Mouse (Mus musculus): Measurements from ENCODE around the gene Trak2.
"Not testable (repeated sequence)": the region's sequence is repeated elsewhere in the genome, so short reads cannot be mapped to it uniquely, and the experiment has no call there.

Trak2 gene

DNA sequence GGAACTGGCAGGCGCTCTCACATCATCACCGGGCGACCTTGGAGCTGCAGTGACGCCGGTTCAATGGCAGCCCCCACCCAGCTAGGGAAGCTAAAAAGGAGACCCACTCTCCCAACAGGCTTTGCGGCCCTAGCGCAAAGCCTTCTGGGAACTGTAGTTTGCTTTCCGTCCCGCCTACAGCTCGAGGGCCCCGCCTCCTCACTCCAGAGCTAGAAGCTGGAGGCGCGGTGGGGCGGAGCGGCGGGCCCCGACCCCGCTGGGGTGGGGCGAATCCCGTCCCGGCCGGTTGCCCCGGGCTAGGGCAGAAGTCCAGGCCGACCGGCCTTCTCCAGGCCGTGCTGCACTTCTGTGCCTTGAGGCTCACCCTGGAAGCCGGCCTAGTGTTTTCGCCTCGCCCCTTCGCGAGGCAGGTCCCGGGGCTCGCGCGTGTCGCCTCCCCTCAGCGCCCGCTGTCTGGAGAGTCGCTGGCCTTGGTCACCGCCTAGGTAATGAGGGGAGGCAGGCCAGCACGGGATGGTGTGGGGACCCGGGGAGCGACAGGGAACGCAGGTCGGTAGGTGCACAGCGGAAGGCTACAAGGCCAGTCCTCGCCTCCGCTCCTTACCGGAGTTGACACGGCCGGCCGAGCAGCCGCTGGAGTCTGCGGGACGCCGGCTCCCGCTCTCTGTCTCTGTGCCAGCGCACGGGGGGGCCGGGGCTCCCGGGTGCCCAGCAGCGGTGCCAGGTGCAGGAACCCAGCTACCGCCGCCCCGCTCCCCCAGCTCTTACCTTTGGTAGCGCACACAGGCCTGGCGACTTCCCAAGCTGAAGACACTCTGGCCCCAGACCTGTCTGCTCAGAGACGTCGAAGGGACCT lies at the start of gene Trak2, which contains the start of gene Stradb:
Gene Trak2, minus strand, starts transcription at position 65 of the 856 bp plus-strand sequence.
Gene Stradb, plus strand, starts transcription at position 157 of the 856 bp plus-strand sequence.
- DNase-seq = peak; percentile 94 to 95

DNA sequence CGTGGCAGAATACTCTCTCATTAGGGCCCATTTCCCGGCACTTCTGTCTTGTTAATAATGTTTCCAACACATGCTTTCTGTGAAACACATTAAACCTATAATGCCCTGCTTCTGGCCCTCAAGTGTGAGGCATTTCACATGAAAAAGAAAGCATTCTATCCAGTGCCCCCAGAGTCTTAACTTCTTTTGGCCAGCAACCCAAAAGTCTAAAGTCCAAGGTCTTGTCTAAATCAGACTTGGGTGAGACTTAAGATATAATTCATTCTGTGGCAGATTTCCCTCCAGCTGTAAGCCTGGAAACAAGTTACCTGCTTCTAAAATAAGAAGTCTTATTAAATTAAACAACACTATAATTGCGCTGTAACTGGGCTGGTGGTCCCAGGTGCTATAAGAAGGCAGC lies 48.3 kb upstream of the Trak2 start:
- no peak for DNase-seq

DNA sequence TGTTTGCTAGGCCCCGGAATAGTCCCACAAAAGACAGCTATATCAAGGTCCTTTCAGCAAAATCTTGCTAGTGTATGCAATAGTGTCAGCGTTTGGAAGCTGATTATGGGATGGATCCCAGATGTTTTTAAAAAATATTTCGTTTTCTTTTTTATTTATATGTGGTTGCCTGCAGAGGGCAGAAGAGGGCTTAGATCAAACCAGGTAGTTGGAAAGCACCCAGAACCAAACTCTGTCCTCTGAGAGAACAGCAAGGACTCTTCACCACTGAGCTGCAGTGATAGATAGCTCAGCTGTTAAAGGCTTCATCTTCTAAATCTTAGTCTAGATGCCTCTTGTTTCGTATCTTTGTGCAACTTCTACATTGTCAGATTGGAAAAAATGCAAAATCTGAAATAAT lies 36.0 kb upstream of the Trak2 start:
- DNase-seq = no peak

- no peak for DNase-seq
Observed at GRCm38 (mm10) chr1:58995313-58995712, 22.1 kb upstream of the Trak2 start.

DNA sequence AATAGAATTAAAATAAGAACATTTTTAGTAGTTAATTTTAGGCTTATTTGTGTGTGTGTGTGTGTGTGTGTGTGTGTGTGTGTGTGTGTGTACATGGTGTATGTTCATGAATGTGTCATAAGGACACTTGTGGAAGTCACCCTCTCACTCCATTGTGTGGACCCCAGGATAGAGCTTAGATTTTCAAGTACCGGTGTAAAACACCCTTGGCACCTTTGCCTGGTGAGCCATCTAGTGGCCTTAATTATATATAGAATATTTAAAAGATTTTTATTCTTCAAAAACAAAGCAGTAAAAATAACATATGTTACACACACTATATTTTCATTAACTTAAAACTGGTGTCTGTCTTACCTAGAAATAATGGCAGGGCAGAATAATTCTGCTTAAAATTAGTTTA lies 20.5 kb upstream of the Trak2 start:
- no peak for DNase-seq

DNA sequence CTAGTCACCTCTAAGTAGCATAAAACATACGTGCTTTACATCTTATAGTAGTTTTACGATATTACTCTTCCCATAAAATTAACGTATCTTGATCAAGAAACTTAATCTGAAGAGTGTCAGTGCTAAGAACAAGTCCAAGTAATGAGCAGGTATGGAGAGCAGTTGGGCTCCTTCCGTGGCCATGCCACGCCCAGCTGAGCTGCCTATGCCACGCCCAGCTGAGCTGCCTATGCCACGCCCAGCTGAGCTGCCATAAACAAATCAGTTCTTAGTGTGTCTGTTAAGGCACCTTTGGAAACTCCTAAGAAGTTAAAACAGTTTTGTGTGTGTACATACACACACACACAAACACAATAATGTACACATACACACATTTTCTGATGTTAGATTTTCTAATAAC lies 19.9 kb upstream of the Trak2 start:
- DNase-seq = no peak

DNA sequence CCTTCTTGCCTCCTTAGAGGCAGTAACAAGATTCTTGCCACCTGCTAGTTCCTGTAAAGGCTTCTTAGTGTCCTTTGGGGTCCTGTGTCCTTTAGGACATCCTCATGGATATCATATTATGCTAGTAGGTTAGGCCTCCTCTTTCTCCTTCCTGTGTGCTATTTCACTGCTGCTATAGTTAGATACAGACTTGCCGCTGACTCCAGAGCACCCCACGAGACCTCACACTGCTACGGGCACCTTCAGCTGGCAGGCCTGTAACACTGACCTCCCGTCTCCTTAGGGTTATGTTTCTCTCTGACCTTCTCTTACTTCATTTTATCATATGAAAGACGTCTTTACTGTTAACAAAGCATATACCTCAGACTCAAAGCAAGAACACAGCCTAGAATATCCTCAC lies 11.4 kb upstream of the Trak2 start:
- DNase-seq = no peak

- no peak for DNase-seq
Observed at GRCm38 (mm10) chr1:58982276-58982675, 9.0 kb upstream of the Trak2 start.

GRCm38 (mm10) chr1:58972851-58973365 lies 322 bp downstream of the Trak2 start:
- peak in 1 of 2 experiments; percentile 80 for DNase-seq

- DNase-seq = no peak
Observed at GRCm38 (mm10) chr1:58971097-58971496, 2.1 kb downstream of the Trak2 start.

GRCm38 (mm10) chr1:58970054-58970453 lies 3.2 kb downstream of the Trak2 start:
- no peak for DNase-seq

GRCm38 (mm10) chr1:58967534-58967933 lies 5.7 kb downstream of the Trak2 start:
- no peak for DNase-seq

DNA sequence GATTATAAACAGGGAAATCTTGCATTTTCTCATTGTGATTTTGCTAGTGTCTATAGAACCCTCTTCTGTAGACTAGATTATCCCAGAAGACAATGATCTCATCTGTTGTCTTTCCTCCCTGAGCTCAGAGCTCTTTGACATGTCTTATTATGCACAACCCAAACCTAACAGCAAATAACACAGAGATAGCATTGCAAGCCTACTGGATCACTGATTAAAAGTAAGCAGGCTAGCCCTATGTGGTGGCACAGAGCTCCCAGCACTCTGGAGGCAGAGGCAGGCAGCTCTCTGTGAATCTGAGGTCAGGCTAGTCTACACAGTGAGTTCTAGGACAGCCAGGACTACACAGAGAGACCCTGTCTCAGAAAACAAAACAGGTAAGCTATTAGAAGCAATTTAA lies 10.4 kb downstream of the Trak2 start:
- DNase-seq = no peak

GRCm38 (mm10) chr1:58962418-58962817 lies 10.8 kb downstream of the Trak2 start:
- DNase-seq = peak; percentile 41 to 44

GRCm38 (mm10) chr1:58961152-58961893 lies 11.9 kb downstream of the Trak2 start:
- no peak for DNase-seq

GRCm38 (mm10) chr1:58959682-58960081 lies 13.5 kb downstream of the Trak2 start:
- no peak for DNase-seq

DNA sequence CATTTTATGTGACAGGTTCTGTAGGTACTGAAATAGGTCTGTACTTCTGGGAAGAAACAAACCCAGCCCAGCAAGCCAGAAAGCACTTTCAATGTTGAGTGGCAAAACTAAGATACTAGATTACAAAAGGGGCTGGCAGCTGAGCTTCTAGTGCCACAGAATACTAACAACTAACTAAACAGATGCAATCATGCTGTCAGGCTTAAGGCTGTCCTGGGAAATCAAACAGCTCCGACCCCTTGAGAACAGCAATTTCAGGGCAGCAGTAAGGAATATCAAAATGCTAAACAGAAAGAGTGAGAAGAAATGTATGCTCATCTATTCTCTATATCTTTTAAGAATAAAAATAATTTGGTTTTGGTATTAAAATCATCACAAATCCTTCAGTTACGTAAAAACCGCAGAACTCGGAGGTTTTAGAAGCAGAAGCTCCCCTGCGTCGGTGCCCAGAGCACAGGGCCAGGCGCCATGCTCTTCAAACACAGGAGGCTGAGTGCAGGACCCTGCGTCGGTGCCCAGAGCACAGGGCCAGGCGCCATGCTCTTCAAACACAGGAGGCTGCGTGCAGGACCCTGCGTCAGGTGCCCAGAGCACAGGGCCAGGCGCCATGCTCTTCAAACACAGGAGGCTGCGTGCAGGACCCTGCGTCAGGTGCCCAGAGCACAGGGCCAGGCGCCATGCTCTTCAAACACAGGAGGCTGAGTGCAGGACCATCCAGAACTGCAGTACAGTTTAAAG lies 14.3 kb downstream of the Trak2 start:
- not testable (repeated sequence) for DNase-seq

- no peak for DNase-seq
Observed at GRCm38 (mm10) chr1:58957931-58958330, 15.3 kb downstream of the Trak2 start.

DNA sequence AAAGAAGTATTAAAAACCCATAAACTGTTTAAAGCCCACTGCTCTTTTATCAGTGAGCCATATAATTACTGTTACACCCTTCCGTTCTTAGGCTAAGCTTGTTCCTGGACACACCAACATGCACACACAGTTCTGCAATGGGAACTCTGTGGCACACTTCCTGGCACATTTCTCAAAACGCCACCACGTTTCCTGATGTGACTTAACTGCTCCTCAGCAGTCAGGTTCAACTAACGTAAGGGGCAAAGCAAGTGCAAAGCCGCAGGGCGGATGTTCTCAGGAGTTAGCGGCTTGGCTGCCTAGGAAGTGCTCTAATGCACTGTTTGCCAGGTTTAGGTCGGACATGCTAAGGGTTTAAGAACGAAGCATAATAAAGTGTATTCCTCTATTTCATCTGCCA lies 17.0 kb downstream of the Trak2 start:
- DNase-seq = no peak

DNA sequence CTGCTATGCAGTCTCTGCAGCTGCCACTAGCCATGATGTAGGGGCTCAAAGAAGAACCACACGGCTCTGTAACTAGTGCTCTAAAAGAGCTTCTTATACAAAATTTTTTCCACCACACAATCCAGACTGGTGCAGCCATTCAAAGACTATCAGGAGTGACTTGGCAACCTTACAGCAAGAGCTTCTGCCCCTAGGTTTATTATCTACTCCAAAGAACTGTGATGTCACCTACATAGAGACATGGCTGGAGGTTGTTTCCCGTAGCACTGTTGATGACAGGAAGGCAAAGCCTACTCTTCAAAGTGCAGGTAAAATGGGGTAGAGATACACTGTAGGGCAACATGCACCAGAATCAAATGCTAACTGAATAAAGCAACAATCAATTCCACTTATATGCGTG lies 17.5 kb downstream of the Trak2 start:
- DNase-seq = no peak

- DNase-seq = no peak
Observed at GRCm38 (mm10) chr1:58954578-58955410, 18.4 kb downstream of the Trak2 start.

Measured in cerebellum, adult 18-20 months (tissue).